Mouse (Mus musculus) stomach, postnatal 0 days (tissue): ENCODE results near the gene Anxa8. TPM values are rescaled to one million over a fixed set of nuclear protein-coding genes. Genes with fewer than 3 reads are reported as not detected.

Experiments used
- ATAC-seq: fragments of 200-750 bp; cut with Nextera tagmentation; 2 replicates; pipeline ENCODE4 v1.8.0; 2017; ENCODE audit not compliant: low FRiP score, low TSS enrichment
- DNase-seq: peaks from one replicate; pipeline ENCODE4 v3.0.0-alpha.2; 2016; ENCODE audit warnings: low spot score
- H3K27ac ChIP-seq: fragments of 300-500 bp; sonication (generic); replicated peaks from 2 replicates; pipeline ENCODE4 v1.5.1; 2014; ENCODE audit warnings: mild to moderate bottlenecking, control low read depth
- H3K27me3 ChIP-seq: fragments of 300-500 bp; sonication (generic); 2 replicates; pipeline ENCODE4 v1.6.1; 2014; ENCODE audit warnings: low read length; ENCODE audit not compliant: control insufficient read depth, insufficient read depth
- H3K36me3 ChIP-seq: fragments of 300-500 bp; sonication (generic); 2 replicates; pipeline ENCODE4 v1.6.1; 2014; ENCODE audit warnings: low read length, mixed read lengths; ENCODE audit not compliant: control insufficient read depth, insufficient read depth
- H3K4me1 ChIP-seq: fragments of 300-500 bp; sonication (generic); replicated peaks from 2 replicates; pipeline ENCODE4 v1.6.1; 2014; ENCODE audit warnings: antibody characterized with exemption; ENCODE audit not compliant: control insufficient read depth, insufficient read depth
- H3K4me2 ChIP-seq: fragments of 300-500 bp; sonication (generic); replicated peaks from 2 replicates; pipeline ENCODE4 v1.6.1; 2014; ENCODE audit warnings: low read depth, mild to moderate bottlenecking, control low read depth, moderate library complexity
- H3K4me3 ChIP-seq: fragments of 300-500 bp; sonication (generic); 2 replicates; pipeline ENCODE4 v1.5.1; 2014; ENCODE audit warnings: low read depth, low read length, control low read depth
- H3K9ac ChIP-seq: fragments of 300-500 bp; sonication (generic); 2 replicates; pipeline ENCODE4 v1.6.1; 2014; ENCODE audit warnings: mild to moderate bottlenecking, low read length, control low read depth, mixed read lengths
- H3K9me3 ChIP-seq: fragments of 300-500 bp; sonication (generic); 2 replicates; pipeline ENCODE4 v1.6.1; 2016; ENCODE audit warnings: low read length; ENCODE audit not compliant: control insufficient read depth
- CTCF ChIP-seq: IDR thresholded peaks from 2 replicates; pipeline ENCODE4 v1.5.1; 2016; ENCODE audit warnings: antibody characterized with exemption, low read depth, mild to moderate bottlenecking, moderate library complexity
- EP300 ChIP-seq: optimal IDR thresholded peaks from 2 replicates; pipeline ENCODE3; 2016; ENCODE audit warnings: antibody characterized with exemption
- WGBS: fragments of 180-500 bp; shearing (Covaris S2); extraction: QIAGEN DNeasy Blood & Tissue Kit; methylation state at CpG from one replicate; pipeline ENCODE4 v1.1.7; 2014; 5-methylcytosine and 5-hydroxymethylcytosine counted together
- polyA plus RNA-seq: library from polyadenylated mRNA; unstranded; fragments of >200 nt; fragmentation: Nextera tagmentation; extraction: Ambion mirVana; gene quantifications from 2 replicates; pipeline ENCODE4 v1.2.1, GENCODE M21; 2015

Gene Anxa8
- polyA plus RNA-seq: 65.7 and 66.2 TPM in 2 replicates

DNA sequence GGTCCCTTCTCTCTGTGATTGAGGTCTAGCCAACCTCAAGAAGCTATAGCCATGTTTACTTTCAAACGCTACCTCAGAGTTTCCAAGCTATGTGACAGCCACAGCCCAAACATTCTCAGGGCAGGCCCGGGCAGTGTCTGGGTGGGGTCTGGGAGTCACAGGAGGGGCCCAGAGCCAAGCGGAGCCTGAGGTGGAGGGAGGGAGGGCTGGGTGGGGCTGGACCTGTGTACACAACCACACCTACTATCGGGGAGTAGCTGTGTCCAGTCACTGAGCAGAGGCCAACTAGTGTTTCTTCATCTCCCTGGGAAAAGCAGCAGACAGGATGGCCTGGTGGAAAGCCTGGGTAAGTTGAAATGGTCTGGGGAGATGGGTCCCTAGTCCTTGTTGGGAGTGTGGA is at the start of gene Anxa8:
Gene Anxa8 (plus strand): TSS at position 251 of the 400 bp plus-strand sequence.
- H3K9me3 ChIP-seq: no peaks in the 10 kb centered on the region
- peak within 1 kb of the TSS; percentile 34 for H3K4me2 ChIP-seq
- H3K27me3 ChIP-seq: no peaks in the 10 kb centered on the region
- no peak within 1 kb of the TSS for H3K27ac ChIP-seq
- 20% methylated on average over 4 of the region's 4 CpGs for WGBS
- ATAC-seq (peak; percentile 72; the same call in 1 of the 2 replicates), DNase-seq (peak; percentile 58)
- H3K4me1 ChIP-seq: no peaks in the 10 kb centered on the region
- TF ChIP-seq EP300: no peak
- no peak for TF ChIP-seq CTCF
- H3K4me3 ChIP-seq: peak within 1 kb of the TSS; percentile 17
- H3K36me3 ChIP-seq: no peaks in the 10 kb centered on the region
- H3K9ac ChIP-seq: peak within 1 kb of the TSS; percentile 27; the same call in 1 of the 2 replicates

DNA sequence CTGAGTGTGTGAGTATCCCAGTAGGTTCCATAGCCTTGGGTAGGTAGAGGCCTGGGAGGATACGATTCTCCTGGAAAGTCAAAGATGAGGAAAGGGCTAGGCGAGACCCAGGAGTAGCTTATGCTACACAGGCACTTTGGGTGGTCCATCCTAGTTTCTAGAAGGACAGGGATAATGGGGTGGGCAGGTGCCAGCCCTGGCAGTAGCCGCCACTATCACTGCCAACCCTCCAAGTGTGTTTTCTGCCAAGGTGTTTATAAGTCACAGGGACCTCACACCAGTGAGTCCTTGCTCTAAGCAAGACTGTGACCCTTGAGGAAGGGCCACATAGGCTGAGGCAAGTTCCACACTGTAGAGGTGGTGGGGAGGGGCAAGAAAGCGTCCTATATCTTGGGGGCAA is 44.5 kb upstream of the Anxa8 start:
- TF ChIP-seq EP300 (no peak), CTCF (no peak)
- Histone ChIP-seq H3K36me3 (no peaks in the 10 kb centered on the region), H3K27me3 (no peaks in the 10 kb centered on the region), H3K9me3 (no peaks in the 10 kb centered on the region), H3K4me1 (no peaks in the 10 kb centered on the region), H3K4me3 (no peak overlapping the region), H3K27ac (no peak overlapping the region), H3K4me2 (no peak overlapping the region), H3K9ac (no peak overlapping the region)
- ATAC-seq (no peak), DNase-seq (no peak)
- WGBS: 82% methylated on average over 4 of the region's 4 CpGs

DNA sequence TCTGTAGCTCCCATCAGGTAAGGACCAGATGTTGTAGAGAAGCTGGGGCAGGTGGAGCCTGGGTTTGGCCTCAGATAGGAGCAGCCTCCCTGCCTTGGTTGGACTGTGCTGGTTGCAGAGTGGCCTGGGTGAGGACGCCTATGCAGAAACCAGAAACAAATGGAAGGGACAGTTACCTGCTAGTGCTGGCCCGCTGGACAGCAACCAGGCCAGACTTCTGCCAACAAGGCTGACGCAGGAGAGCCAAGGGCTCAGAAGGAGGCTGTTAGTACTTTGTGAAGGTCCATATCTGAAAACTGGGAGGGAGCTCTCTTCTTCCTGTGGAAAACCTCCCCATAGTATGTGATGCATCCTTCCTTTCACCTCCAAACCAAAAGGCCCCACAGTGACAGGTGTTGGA is 42.4 kb upstream of the Anxa8 start:
- no peaks in the 10 kb centered on the region for H3K9me3 ChIP-seq
- WGBS: 55% methylated on average over 3 of the region's 3 CpGs
- H3K9ac ChIP-seq: no peak overlapping the region
- no peaks in the 10 kb centered on the region for H3K36me3 ChIP-seq
- H3K4me3 ChIP-seq: no peak overlapping the region
- H3K4me2 ChIP-seq: no peak overlapping the region
- H3K27ac ChIP-seq: no peak overlapping the region
- TF ChIP-seq CTCF: no peak
- no peak for TF ChIP-seq EP300
- no peaks in the 10 kb centered on the region for H3K4me1 ChIP-seq
- H3K27me3 ChIP-seq: no peaks in the 10 kb centered on the region
- ATAC-seq (no peak), DNase-seq (no peak)

DNA sequence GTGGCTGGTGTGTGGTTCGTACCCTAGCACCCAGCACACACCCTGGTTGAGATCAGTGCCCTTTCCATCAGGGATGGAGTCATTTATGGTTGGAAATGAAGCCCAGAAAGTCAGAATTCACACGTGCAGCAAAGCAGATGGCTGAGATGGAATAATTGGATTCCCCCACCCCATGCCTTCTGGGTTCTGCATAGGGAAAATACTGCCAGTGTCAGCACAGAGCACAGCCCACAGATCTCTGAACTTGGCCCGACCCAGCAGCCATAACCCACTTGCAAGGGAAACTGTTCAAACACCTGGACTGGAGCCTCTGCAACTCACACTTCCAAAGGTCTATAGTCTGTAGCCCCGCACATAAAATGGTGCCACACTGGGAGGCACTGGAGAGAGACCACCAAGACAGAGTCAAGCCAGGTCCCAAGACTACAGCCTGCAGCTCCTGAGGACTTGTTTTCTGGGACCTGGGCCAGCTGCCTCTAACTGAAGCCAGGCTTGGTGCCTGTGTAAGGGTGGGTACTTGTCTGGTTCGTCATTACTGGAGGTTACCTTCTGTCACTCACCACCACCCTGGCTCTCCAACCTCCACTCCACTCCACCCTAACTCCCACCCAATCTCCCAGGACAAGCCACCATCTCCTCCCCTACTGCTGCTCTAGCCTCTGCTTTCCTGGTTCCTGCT is 35.5 kb upstream of the Anxa8 start:
- no peak for ATAC-seq

DNA sequence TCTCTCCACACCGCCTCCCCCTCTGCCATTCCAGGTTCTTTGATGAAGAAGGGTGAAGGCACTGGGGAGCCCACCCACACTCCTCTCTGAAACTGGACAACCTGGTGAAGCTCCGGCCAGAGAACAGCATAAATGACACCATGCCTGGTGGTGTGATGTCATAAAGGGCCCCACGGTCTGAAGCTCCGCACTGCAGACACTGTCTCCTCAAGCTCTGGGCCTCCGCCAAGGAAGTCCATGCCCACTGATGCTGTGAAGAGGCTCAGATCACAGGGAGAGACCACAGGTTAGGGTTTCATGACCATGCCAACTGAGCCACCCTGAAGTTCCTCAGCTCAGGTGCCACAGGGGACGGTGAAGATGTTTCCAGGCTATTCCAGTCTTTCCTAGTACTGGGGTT is 33.3 kb upstream of the Anxa8 start, which contains the start of gene Antxrl:
Gene Antxrl (plus strand): TSS at position 192 of the 400 bp plus-strand sequence.
- no peaks in the 10 kb centered on the region for H3K27me3 ChIP-seq
- 89% methylated on average over 6 of the region's 6 CpGs for WGBS
- no peaks in the 10 kb centered on the region for H3K4me1 ChIP-seq
- H3K27ac ChIP-seq: no peak within 1 kb of the TSS
- H3K36me3 ChIP-seq: no peaks in the 10 kb centered on the region
- no peak within 1 kb of the TSS for H3K4me3 ChIP-seq
- no peak for TF ChIP-seq CTCF
- no peak for TF ChIP-seq EP300
- DNase-seq: no peak
- H3K9ac ChIP-seq: no peak within 1 kb of the TSS
- no peak for ATAC-seq
- no peak within 1 kb of the TSS for H3K4me2 ChIP-seq
- H3K9me3 ChIP-seq: no peaks in the 10 kb centered on the region

More for the DNA sequence above, 35.5 kb upstream of the Anxa8 start:
- TF ChIP-seq EP300 (no peak), CTCF (no peak)
- H3K27ac ChIP-seq: no peak overlapping the region
- H3K9me3 ChIP-seq: no peaks in the 10 kb centered on the region
- H3K9ac ChIP-seq: no peak overlapping the region
- DNase-seq: no peak
- H3K27me3 ChIP-seq: no peaks in the 10 kb centered on the region
- H3K4me2 ChIP-seq: no peak overlapping the region
- no peaks in the 10 kb centered on the region for H3K36me3 ChIP-seq
- no peak overlapping the region for H3K4me3 ChIP-seq
- H3K4me1 ChIP-seq: no peaks in the 10 kb centered on the region
- WGBS: 77% methylated on average over 5 of the region's 5 CpGs

DNA sequence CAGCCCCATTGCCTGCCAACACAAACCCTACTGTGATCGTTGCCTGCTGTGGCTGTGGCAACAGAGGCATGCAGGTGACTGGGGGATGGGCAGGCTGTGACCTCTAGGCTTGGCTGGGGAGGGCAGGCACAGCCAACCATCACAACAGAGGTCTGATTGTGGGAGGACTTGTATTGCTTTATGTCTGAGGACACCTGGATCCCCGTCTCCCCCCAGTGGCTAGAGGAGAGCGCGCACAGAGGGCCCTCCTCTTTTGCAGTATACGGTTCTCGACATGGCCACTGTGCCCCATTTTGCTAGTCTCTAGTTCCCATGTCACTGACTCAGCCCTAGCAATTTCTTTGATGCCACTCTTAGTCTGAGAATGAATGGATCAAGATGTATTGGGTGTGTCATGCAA is 14.1 kb upstream of the Anxa8 start:
- 77% methylated on average over 6 of the region's 6 CpGs for WGBS
- no peak for ATAC-seq
- TF ChIP-seq EP300 (no peak), CTCF (peak; percentile 28)

More for the DNA sequence above, 14.1 kb upstream of the Anxa8 start:
- no peak for DNase-seq
- H3K27ac ChIP-seq: no peak overlapping the region
- H3K27me3 ChIP-seq: no peaks in the 10 kb centered on the region
- H3K4me2 ChIP-seq: no peak overlapping the region
- H3K4me3 ChIP-seq: no peak overlapping the region
- no peak overlapping the region for H3K9ac ChIP-seq
- no peaks in the 10 kb centered on the region for H3K9me3 ChIP-seq
- H3K4me1 ChIP-seq: no peaks in the 10 kb centered on the region
- H3K36me3 ChIP-seq: no peaks in the 10 kb centered on the region
